Mouse (Mus musculus) heart, adult 2 months (tissue): ENCODE data around the gene Mgmt.

Source experiments
- CTCF ChIP-seq: fragments of 200-600 bp; IDR thresholded peaks from 2 replicates; pipeline ENCODE4 v1.8.1; 2022; ENCODE audit warnings: antibody characterized with exemption, mild to moderate bottlenecking, moderate library complexity
- EP300 ChIP-seq: fragments of 200-500 bp; IDR thresholded peaks from 2 replicates; pipeline ENCODE4 v1.6.1; 2011; ENCODE audit warnings: low read depth, low read length, control low read depth; ENCODE audit not compliant: insufficient read depth
- POLR2A ChIP-seq: fragments of 200-500 bp; IDR thresholded peaks from 2 replicates; pipeline ENCODE4 v1.6.1; 2011; ENCODE audit warnings: mild to moderate bottlenecking, low read depth, low read length, control low read depth; ENCODE audit not compliant: insufficient read depth

GRCm38 (mm10) chr7:137046891-137047290, 152.5 kb downstream of the Mgmt start:
- TF ChIP-seq POLR2A: no peak
- TF ChIP-seq EP300: no peak
- TF ChIP-seq CTCF: no peak
